Mouse (Mus musculus) hindbrain, embryonic 10.5 days (tissue): ENCODE results near the gene Ptprn. TPM values are rescaled to one million over a fixed set of nuclear protein-coding genes. Genes with fewer than 3 reads are reported as not detected.

ENCODE experiments used
- DNase-seq: peaks from one replicate; pipeline ENCODE4 v3.0.0-alpha.2; 2017; ENCODE audit warnings: low spot score
- H3K27ac ChIP-seq: fragments of 300-500 bp; sonication (generic); 2 replicates; pipeline ENCODE4 v1.5.1; 2016; ENCODE audit warnings: mild to moderate bottlenecking, moderate library complexity
- H3K27me3 ChIP-seq: fragments of 300-500 bp; sonication (generic); 2 replicates; pipeline ENCODE4 v1.6.1; 2016; ENCODE audit warnings: mild to moderate bottlenecking; ENCODE audit not compliant: poor library complexity, insufficient read depth, severe bottlenecking
- H3K36me3 ChIP-seq: fragments of 300-500 bp; sonication (generic); 2 replicates; pipeline ENCODE4 v1.6.1; 2016; ENCODE audit warnings: mild to moderate bottlenecking, moderate library complexity
- H3K4me1 ChIP-seq: fragments of 300-500 bp; sonication (generic); replicated peaks from 2 replicates; pipeline ENCODE4 v1.6.1; 2016; ENCODE audit warnings: mild to moderate bottlenecking
- H3K4me3 ChIP-seq: fragments of 300-500 bp; sonication (generic); 2 replicates; pipeline ENCODE4 v1.5.1; 2016; ENCODE audit warnings: mild to moderate bottlenecking, moderate library complexity
- H3K9me3 ChIP-seq: fragments of 300-500 bp; sonication (generic); 2 replicates; pipeline ENCODE4 v1.6.1; 2016; ENCODE audit warnings: mild to moderate bottlenecking, moderate library complexity
- WGBS: fragments of 180-500 bp; shearing (Covaris S2); methylation state at CpG from one replicate; pipeline ENCODE4 v1.1.7; 2016; 5-methylcytosine and 5-hydroxymethylcytosine counted together
- polyA plus RNA-seq: library from polyadenylated mRNA; unstranded; fragments of >200 nt; fragmentation: Nextera tagmentation; extraction: Ambion mirVana; gene quantifications from 2 replicates; pipeline ENCODE4 v1.2.1, GENCODE M21; 2016

The Ptprn gene
- 3.9 and 7.9 TPM in 2 replicates for polyA plus RNA-seq

GRCm38 (mm10) chr1:75264091-75264880 is at the start of gene Ptprn:
Gene Ptprn, minus strand, starts transcription at chr1:75264502.
- Histone ChIP-seq H3K27me3 (peaks cover 59% of the 10 kb centered on the region), H3K36me3 (no peaks in the 10 kb centered on the region), H3K4me1 (peaks cover 12% of the 10 kb centered on the region), H3K27ac (peak within 1 kb of the TSS; percentile 64), H3K9me3 (no peaks in the 10 kb centered on the region), H3K4me3 (peak within 1 kb of the TSS; percentile 54)
- no peak for DNase-seq
- WGBS, result 12% methylated on average over 32 of the region's 32 CpGs

GRCm38 (mm10) chr1:75311694-75312093 is 47.4 kb upstream of the Ptprn start:
- peaks cover 90% of the 10 kb centered on the region for H3K36me3 ChIP-seq
- no peaks in the 10 kb centered on the region for H3K27me3 ChIP-seq
- H3K4me1 ChIP-seq, result peaks cover 11% of the 10 kb centered on the region
- no peak overlapping the region for H3K4me3 ChIP-seq
- no peak overlapping the region for H3K27ac ChIP-seq
- no peaks in the 10 kb centered on the region for H3K9me3 ChIP-seq
- 95% methylated on average over 6 of the region's 6 CpGs for WGBS
- no peak for DNase-seq

GRCm38 (mm10) chr1:75304662-75305061 is 40.4 kb upstream of the Ptprn start:
- Histone ChIP-seq H3K4me3 (no peak overlapping the region), H3K27ac (no peak overlapping the region), H3K9me3 (no peaks in the 10 kb centered on the region), H3K36me3 (peaks cover 31% of the 10 kb centered on the region), H3K4me1 (0 out of 2 replicates have a peak, but pooled peaks cover 4% of the 10 kb centered on the region), H3K27me3 (no peaks in the 10 kb centered on the region)
- WGBS, result 82% methylated on average over 2 of the region's 2 CpGs
- no peak for DNase-seq

GRCm38 (mm10) chr1:75294294-75294693 is 30.0 kb upstream of the Ptprn start:
- Histone ChIP-seq H3K9me3 (no peaks in the 10 kb centered on the region), H3K27ac (no peak overlapping the region), H3K27me3 (no peaks in the 10 kb centered on the region), H3K4me1 (peaks cover 22% of the 10 kb centered on the region), H3K4me3 (no peak overlapping the region), H3K36me3 (no peaks in the 10 kb centered on the region)
- DNase-seq, result no peak
- WGBS, result 82% methylated on average over 5 of the region's 5 CpGs

GRCm38 (mm10) chr1:75293331-75293701 is 29.0 kb upstream of the Ptprn start:
- DNase-seq, result no peak
- no peak overlapping the region for H3K27ac ChIP-seq
- H3K36me3 ChIP-seq, result no peaks in the 10 kb centered on the region
- H3K4me1 ChIP-seq, result peaks cover 30% of the 10 kb centered on the region
- no peak overlapping the region for H3K4me3 ChIP-seq
- WGBS, result 83% methylated on average over 5 of the region's 5 CpGs
- H3K9me3 ChIP-seq, result no peaks in the 10 kb centered on the region
- H3K27me3 ChIP-seq, result no peaks in the 10 kb centered on the region

- peaks cover 32% of the 10 kb centered on the region for H3K4me1 ChIP-seq
- no peaks in the 10 kb centered on the region for H3K27me3 ChIP-seq
- H3K36me3 ChIP-seq, result no peaks in the 10 kb centered on the region
- no peak overlapping the region for H3K27ac ChIP-seq
- no peak for DNase-seq
- WGBS, result 61% methylated on average over 12 of the region's 12 CpGs
- H3K4me3 ChIP-seq, result no peak overlapping the region
- H3K9me3 ChIP-seq, result no peaks in the 10 kb centered on the region
Measured at GRCm38 (mm10) chr1:75292476-75293330, 28.4 kb upstream of the Ptprn start.

- H3K4me1 ChIP-seq, result peaks cover 32% of the 10 kb centered on the region
- no peak overlapping the region for H3K4me3 ChIP-seq
- no peak for DNase-seq
- H3K27me3 ChIP-seq, result no peaks in the 10 kb centered on the region
- no peaks in the 10 kb centered on the region for H3K9me3 ChIP-seq
- no peaks in the 10 kb centered on the region for H3K36me3 ChIP-seq
- 81% methylated on average over 8 of the region's 8 CpGs for WGBS
- H3K27ac ChIP-seq, result no peak overlapping the region
Measured at GRCm38 (mm10) chr1:75291321-75291720, 27.0 kb upstream of the Ptprn start.

- H3K27ac ChIP-seq, result no peak overlapping the region
- H3K36me3 ChIP-seq, result no peaks in the 10 kb centered on the region
- no peak for DNase-seq
- no peaks in the 10 kb centered on the region for H3K27me3 ChIP-seq
- peaks cover 32% of the 10 kb centered on the region for H3K4me1 ChIP-seq
- no peaks in the 10 kb centered on the region for H3K9me3 ChIP-seq
- H3K4me3 ChIP-seq, result no peak overlapping the region
Measured at GRCm38 (mm10) chr1:75290582-75290981, 26.3 kb upstream of the Ptprn start.

- 52% methylated on average over 8 of the region's 8 CpGs for WGBS
- peak overlapping the region; percentile 75 for H3K27ac ChIP-seq
Measured at GRCm38 (mm10) chr1:75289888-75290431, 25.7 kb upstream of the Ptprn start.

GRCm38 (mm10) chr1:75289376-75289775 is 25.1 kb upstream of the Ptprn start:
- no peak overlapping the region for H3K4me3 ChIP-seq
- H3K27me3 ChIP-seq, result no peaks in the 10 kb centered on the region
- 6% methylated on average over 7 of the region's 7 CpGs for WGBS
- no peaks in the 10 kb centered on the region for H3K9me3 ChIP-seq
- peak overlapping the region; percentile 75 for H3K27ac ChIP-seq
- H3K4me1 ChIP-seq, result peaks cover 32% of the 10 kb centered on the region
- peak; percentile 77 for DNase-seq
- no peaks in the 10 kb centered on the region for H3K36me3 ChIP-seq

More at GRCm38 (mm10) chr1:75289888-75290431, 25.7 kb upstream of the Ptprn start:
- no peaks in the 10 kb centered on the region for H3K27me3 ChIP-seq
- H3K4me1 ChIP-seq, result peaks cover 32% of the 10 kb centered on the region
- no peaks in the 10 kb centered on the region for H3K36me3 ChIP-seq
- no peak for DNase-seq
- H3K9me3 ChIP-seq, result no peaks in the 10 kb centered on the region
- H3K4me3 ChIP-seq, result no peak overlapping the region

GRCm38 (mm10) chr1:75284911-75285310 is 20.6 kb upstream of the Ptprn start:
- no peak for DNase-seq
- Histone ChIP-seq H3K27me3 (no peaks in the 10 kb centered on the region), H3K27ac (no peak overlapping the region), H3K4me1 (peaks cover 16% of the 10 kb centered on the region), H3K36me3 (no peaks in the 10 kb centered on the region), H3K4me3 (no peak overlapping the region), H3K9me3 (peaks cover 11% of the 10 kb centered on the region; the same call in 1 of the 2 replicates)
- whole genome bisulfite sequencing, result 89% methylated on average over 7 of the region's 7 CpGs

GRCm38 (mm10) chr1:75283017-75283416 is 18.7 kb upstream of the Ptprn start:
- DNase-seq, result no peak
- H3K4me3 ChIP-seq, result no peak overlapping the region
- WGBS, result 76% methylated on average over 5 of the region's 5 CpGs
- H3K9me3 ChIP-seq, result peaks cover 11% of the 10 kb centered on the region; the same call in 1 of the 2 replicates
- no peaks in the 10 kb centered on the region for H3K36me3 ChIP-seq
- H3K4me1 ChIP-seq, result 0 out of 2 replicates have a peak, but pooled peaks cover 4% of the 10 kb centered on the region
- H3K27ac ChIP-seq, result no peak overlapping the region
- peaks cover 12% of the 10 kb centered on the region for H3K27me3 ChIP-seq
